Mouse (Mus musculus) embryonic facial prominence, embryonic 10.5 days (tissue): ENCODE results near the gene Pde5a. TPM values are rescaled to one million over a fixed set of nuclear protein-coding genes. Genes with fewer than 3 reads are reported as not detected.

Source experiments
- polyA plus RNA-seq: library from polyadenylated mRNA; unstranded; fragments of >200 nt; fragmentation: Nextera tagmentation; extraction: Ambion mirVana; gene quantifications from 2 replicates; pipeline ENCODE4 v1.2.1, GENCODE M21; 2016

The Pde5a gene
- polyA plus RNA-seq, 1 experiment from 2014 or later = 3.2 TPM

Other genes with a start within 250 kb of the Pde5a start
- 57.7 and 66.4 TPM in 2 replicates for gene Fnbp1l, start 109.2 kb upstream of the Pde5a start, polyA plus RNA-seq
- gene Fabp2, start 166.1 kb downstream of the Pde5a start, polyA plus RNA-seq = not detected in 2 replicates
- not detected in 2 replicates for gene Gm10959, start 190.4 kb downstream of the Pde5a start, polyA plus RNA-seq
- gene 1810037I17Rik, start 195.3 kb downstream of the Pde5a start, polyA plus RNA-seq = 73.8 and 78.3 TPM in 2 replicates